Mouse (Mus musculus): ENCODE results near the gene Snrpe.

DNA sequence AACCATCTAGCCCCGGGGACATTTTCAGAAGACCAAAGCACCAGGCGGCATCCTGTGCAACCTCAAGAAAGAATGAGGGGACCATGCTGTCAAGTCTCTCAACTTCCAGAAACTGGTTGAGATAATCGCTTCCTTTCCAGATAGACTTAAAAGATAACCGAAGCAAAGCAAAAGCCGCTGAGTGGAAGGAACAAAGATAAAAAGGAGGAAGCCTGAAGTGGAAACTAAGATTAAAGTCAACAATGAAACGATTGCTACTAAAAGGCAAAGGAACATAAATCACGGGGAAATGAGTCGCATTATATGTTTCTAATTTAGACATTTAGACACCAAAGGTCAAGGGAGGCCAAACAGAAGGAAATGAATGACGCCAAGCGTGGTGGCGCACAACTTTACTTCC lies 38.8 kb downstream of the Snrpe start:
- no peak for TF ChIP-seq POLR2A (IDR thresholded peaks at IDR 0.05; ENCODE audit: low read depth, low read length)
- TF ChIP-seq CTCF (conservative IDR thresholded peaks at IDR 0.05; ENCODE audit: insufficient read depth, insufficient read length, low read depth, low read length), result no peak
